Mouse (Mus musculus) lung, postnatal 14 days (tissue): ENCODE data around the gene Ttc3.
"Not testable (repeated sequence)": the region's sequence is repeated elsewhere in the genome, so short reads cannot be mapped to it uniquely, and the experiment has no call there.

Source experiments
- DNase-seq: peaks from one replicate; pipeline ENCODE4 v3.0.0; 2021

The Ttc3 gene

GRCm38 (mm10) chr16:94370173-94370914 lies at the start of gene Ttc3:
Gene Ttc3, plus strand, starts transcription at chr16:94370618.
- peak; percentile 94 for DNase-seq

GRCm38 (mm10) chr16:94323681-94324080 lies 46.7 kb upstream of the Ttc3 start:
- peak; percentile 41 for DNase-seq

GRCm38 (mm10) chr16:94326008-94326407 lies 44.4 kb upstream of the Ttc3 start:
- no peak for DNase-seq

GRCm38 (mm10) chr16:94327781-94328711 lies 42.4 kb upstream of the Ttc3 start, which contains the start of gene Ripply3:
Gene Ripply3, plus strand, starts transcription at chr16:94328420.
- DNase-seq = peak; percentile 79

GRCm38 (mm10) chr16:94328881-94329867 lies 41.2 kb upstream of the Ttc3 start:
- no peak for DNase-seq

- no peak for DNase-seq
These were observed 40.0 kb upstream of the Ttc3 start for GRCm38 (mm10) chr16:94330429-94330828.

GRCm38 (mm10) chr16:94331233-94331885 lies 39.1 kb upstream of the Ttc3 start:
- no peak for DNase-seq

GRCm38 (mm10) chr16:94331886-94332252 lies 38.5 kb upstream of the Ttc3 start:
- DNase-seq = peak; percentile 85

GRCm38 (mm10) chr16:94335656-94336055 lies 34.8 kb upstream of the Ttc3 start:
- DNase-seq = no peak

- not testable (repeated sequence) for DNase-seq
These were observed 31.0 kb upstream of the Ttc3 start for GRCm38 (mm10) chr16:94339164-94340160.

- no peak for DNase-seq
These were observed 24.7 kb upstream of the Ttc3 start for GRCm38 (mm10) chr16:94345733-94346132.

GRCm38 (mm10) chr16:94347080-94347731 lies 23.2 kb upstream of the Ttc3 start:
- no peak for DNase-seq

- DNase-seq = no peak
These were observed 21.6 kb upstream of the Ttc3 start for GRCm38 (mm10) chr16:94348779-94349178.

- DNase-seq = no peak
These were observed 20.7 kb upstream of the Ttc3 start for GRCm38 (mm10) chr16:94349588-94350286.

- no peak for DNase-seq
These were observed 20.1 kb upstream of the Ttc3 start for GRCm38 (mm10) chr16:94350287-94350677.

GRCm38 (mm10) chr16:94354450-94354849 lies 16.0 kb upstream of the Ttc3 start:
- DNase-seq = no peak

- no peak for DNase-seq
These were observed 14.4 kb upstream of the Ttc3 start for GRCm38 (mm10) chr16:94356046-94356445.

- DNase-seq = no peak
These were observed 13.5 kb upstream of the Ttc3 start for GRCm38 (mm10) chr16:94356776-94357494.

GRCm38 (mm10) chr16:94358091-94358490 lies 12.3 kb upstream of the Ttc3 start:
- DNase-seq = no peak
